Mouse (Mus musculus) liver, adult (tissue): Measurements from ENCODE around the gene Atp1a4.

Experiments used
- GATA4 ChIP-seq: IDR thresholded peaks from 2 replicates; pipeline ENCODE4 v1.6.1; 2014; ENCODE audit warnings: mild to moderate bottlenecking, low read length; ENCODE audit not compliant: insufficient replicate concordance

Atp1a4 gene

GRCm38 (mm10) chr1:172258314-172258713 lies at the start of gene Atp1a4:
TSS of gene Atp1a4 (minus strand) at chr1:172258414.
- no peak for TF ChIP-seq GATA4

DNA sequence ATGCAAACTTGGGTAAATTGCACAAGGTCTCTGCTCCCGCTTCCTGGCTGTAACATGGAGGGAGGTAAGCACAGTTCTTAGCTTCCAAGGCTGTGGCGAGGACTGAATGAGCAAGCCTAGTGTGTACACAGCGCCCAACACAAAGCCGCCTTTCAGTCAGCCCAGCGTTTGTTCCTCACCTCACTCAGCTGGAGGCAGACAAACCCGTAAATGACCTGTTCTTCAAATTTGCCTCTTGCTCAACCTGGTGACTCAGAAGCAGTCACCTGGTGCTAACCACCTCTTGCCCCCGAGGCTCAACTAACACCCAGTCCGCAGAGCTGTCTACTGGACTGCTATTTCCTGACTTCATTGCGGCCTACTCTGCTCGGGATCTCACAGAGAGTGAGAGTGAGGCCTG lies 49.7 kb upstream of the Atp1a4 start:
- TF ChIP-seq GATA4 = no peak

GRCm38 (mm10) chr1:172306885-172307284 lies 48.7 kb upstream of the Atp1a4 start:
- TF ChIP-seq GATA4 = no peak

DNA sequence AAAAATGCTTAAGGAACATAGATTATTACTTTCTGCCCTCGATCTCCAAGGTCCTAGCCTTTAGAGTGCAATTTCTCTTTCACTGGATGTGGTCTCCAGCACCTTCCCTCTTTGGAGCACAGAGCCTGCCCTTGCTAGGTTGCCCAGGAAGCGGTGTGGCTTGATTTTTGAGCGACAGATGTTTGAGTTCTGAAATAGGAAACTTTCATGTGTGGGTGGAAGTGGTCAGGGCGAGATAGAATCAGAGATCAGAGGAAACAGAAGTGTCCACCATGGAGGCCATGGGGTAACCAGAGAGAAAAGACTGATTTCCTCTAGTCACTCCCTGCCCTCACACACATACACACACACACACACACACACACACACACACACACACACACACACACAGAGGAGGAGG lies 48.0 kb upstream of the Atp1a4 start:
- TF ChIP-seq GATA4 = no peak

DNA sequence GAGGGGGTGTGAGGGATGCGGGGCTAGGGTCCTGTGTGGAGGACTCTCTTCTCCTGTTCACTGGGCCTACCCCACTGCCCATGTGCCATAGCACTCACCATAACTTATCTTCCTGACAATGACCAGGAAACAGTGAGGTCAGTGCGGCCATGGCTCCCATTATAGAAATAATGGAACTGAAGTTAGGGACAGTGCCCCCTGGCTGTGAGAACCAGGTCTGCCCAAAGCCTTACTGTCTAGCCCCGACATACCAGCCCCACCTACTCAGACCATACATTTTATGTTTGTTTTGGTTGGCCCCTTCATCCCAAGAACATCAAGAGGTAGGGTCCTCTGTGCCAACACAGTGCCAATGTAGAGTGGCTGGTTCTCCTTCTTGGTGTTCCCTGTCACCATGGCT lies 47.4 kb upstream of the Atp1a4 start:
- TF ChIP-seq GATA4 = no peak

GRCm38 (mm10) chr1:172305153-172305552 lies 46.9 kb upstream of the Atp1a4 start:
- TF ChIP-seq GATA4 = no peak

DNA sequence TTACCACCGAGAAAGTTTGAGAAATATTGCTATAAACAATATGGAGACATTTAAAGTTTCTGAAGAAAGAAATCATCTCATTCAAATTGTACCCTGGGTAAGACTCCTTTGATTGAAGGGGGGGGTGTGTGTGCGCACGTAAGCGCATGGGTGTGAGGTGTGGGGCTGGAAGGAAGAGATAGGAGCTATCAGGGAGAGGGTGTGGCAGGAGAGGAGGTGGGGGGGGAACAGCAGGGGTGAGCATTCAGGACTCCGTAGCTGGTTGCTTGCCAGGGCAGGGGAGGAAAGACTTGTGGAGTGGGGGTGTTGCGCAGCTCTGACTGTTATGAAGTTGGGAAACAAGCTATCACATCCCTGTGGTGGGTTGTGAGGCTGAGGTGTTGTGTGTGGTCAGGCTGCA lies 46.2 kb upstream of the Atp1a4 start:
- TF ChIP-seq GATA4 = no peak

DNA sequence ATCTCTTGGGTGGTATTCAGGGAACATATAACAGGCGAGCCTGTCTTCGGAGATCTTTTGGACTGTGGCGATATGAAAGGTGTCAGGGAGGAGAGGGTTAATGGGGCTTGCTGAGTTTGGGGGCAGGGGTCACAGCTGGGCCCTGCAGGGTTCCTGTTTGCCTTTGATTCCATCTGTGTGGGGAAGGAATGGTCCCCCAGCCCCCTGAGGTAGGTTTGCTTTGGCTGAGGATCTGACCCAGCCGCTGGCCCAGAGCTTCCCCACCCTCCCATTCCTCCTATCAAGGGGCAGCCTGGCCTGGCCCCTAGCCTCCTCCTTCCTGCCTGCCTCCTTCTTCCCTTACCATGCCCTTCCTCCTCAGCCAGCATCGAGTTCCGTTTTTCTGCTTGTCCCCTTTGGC lies 44.6 kb upstream of the Atp1a4 start:
- TF ChIP-seq GATA4 = no peak

GRCm38 (mm10) chr1:172302311-172302710 lies 44.1 kb upstream of the Atp1a4 start:
- TF ChIP-seq GATA4 = no peak

DNA sequence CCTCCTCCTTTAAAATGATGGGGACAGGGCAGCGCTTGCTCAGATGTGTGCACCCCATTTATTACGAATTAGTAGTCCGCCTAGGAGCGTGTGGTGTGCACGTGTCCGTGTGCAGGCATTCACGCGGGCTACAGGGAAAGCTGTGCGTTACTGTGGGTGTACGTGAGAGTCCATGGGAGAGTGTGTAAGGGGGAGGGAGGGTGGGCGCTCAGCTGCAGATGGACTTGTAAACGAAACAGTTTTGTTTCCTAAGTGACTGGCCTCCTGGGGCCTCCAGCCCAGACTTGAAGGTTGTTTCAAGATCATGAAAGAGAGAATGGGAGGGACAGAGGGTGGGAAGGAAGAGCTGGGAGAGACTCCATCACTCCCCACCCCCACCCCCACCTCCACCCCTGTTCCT lies 43.0 kb upstream of the Atp1a4 start:
- no peak for TF ChIP-seq GATA4

DNA sequence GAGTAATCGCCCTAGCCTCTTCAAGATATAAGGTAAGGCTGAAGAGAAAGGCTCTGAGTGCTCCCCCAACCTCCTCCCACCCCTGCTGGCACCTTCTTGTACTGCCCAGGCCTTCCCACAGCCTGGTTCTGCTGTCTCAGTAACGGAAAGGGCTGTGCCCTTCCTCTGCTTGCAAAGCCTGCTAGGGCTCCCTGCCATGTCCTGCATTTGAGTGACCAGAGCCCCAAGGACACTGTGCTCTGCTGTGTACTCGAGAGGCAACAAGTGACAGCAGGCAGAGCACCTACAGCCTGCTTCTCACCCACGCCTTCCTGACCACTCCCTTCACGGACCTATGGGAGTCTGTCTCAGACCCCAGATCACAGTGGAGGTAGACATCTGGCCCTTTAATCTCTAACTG lies 42.0 kb upstream of the Atp1a4 start:
- no peak for TF ChIP-seq GATA4

DNA sequence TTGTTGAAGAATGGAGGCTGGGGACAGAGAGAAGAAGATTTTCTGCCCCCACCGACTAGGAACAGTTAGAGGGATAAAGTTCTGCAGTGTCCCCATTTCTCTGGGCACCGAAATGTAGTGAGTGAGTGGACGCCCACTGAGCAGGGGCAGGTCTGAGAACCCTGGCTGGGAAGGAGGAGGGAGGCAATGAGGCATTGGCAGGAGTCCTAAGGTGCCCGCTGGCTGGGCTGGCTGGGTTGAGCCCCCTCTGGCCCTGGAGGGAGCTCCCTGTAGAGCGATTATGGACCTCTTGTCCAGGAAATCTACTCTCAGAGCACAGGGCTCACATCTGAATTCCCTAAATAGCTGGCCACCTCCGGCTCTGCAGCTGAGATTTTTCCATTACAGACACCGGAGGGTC lies 41.3 kb upstream of the Atp1a4 start:
- no peak for TF ChIP-seq GATA4

GRCm38 (mm10) chr1:172297611-172298537 lies 39.7 kb upstream of the Atp1a4 start, which contains the start of gene Atp1a2:
TSS of gene Atp1a2 (minus strand) at chr1:172298064.
- TF ChIP-seq GATA4 = no peak

GRCm38 (mm10) chr1:172296816-172297510 lies 38.7 kb upstream of the Atp1a4 start:
- TF ChIP-seq GATA4 = no peak

DNA sequence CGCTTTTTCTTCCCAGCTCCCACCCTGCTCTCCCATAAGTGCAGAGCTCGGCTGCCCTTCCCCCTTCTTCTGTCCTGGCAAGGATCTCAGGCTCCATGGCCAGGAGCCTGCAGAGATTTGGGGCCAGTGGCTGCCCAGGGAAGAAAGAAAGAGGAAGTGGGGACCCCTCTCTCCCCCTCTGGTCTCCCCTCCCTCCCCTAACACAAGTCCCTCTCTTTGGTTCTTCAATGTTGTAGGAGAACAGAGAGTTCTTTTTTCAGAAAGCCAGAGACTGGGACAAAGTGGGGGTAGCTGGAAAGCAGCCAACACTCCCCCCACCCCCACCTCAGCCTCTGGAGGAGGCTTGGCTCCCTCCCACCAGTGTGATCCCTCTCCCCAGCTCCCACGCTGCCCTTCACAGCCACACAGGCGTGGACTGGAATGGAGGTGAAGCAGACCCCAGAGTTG lies 37.6 kb upstream of the Atp1a4 start:
- no peak for TF ChIP-seq GATA4

- no peak for TF ChIP-seq GATA4
Observed at GRCm38 (mm10) chr1:172293449-172293848, 35.2 kb upstream of the Atp1a4 start.

- no peak for TF ChIP-seq GATA4
Observed at GRCm38 (mm10) chr1:172292880-172293279, 34.7 kb upstream of the Atp1a4 start.

GRCm38 (mm10) chr1:172289617-172289946 lies 31.4 kb upstream of the Atp1a4 start:
- TF ChIP-seq GATA4 = no peak
